Mouse (Mus musculus) CH12.LX (cell line): ENCODE measurements around the gene Cyp1a1. TPM values are rescaled to one million over a fixed set of nuclear protein-coding genes. Genes with fewer than 3 reads are reported as not detected.
A peak's percentile ranks its signal among the peaks of the same experiment; 100 is the strongest.

Source experiments
- DNase-seq: peaks from one replicate; pipeline ENCODE4 v3.0.0-alpha.2; 2013; ENCODE audit errors: extremely low read depth
- H3K27ac ChIP-seq: 2 replicates; pipeline ENCODE4 v1.5.1; 2012; ENCODE audit warnings: low read depth, mild to moderate bottlenecking, control low read depth, moderate library complexity; ENCODE audit not compliant: insufficient read depth
- H3K27me3 ChIP-seq: replicated peaks from 2 replicates; pipeline ENCODE3; 2012; ENCODE audit warnings: inconsistent platforms
- H3K36me3 ChIP-seq, 2 experiments: replicated peaks in 1 of 2; 2 replicates each; pipeline versions ENCODE3 to v1.6.1; 2012; ENCODE audit warnings: inconsistent platforms in 1 of 2, low read length in 1 of 2, mild to moderate bottlenecking in 1 of 2, mixed read lengths in 1 of 2, moderate library complexity in 1 of 2; ENCODE audit not compliant: control insufficient read depth in 1 of 2, insufficient read depth in 1 of 2
- H3K4me1 ChIP-seq, 2 experiments: 2 replicates each; pipeline ENCODE4 v1.6.1; 2012; ENCODE audit warnings: inconsistent platforms in 1 of 2, moderate library complexity in 1 of 2; ENCODE audit not compliant: insufficient read depth in 2 of 2, control insufficient read depth in 1 of 2
- H3K4me2 ChIP-seq: 2 replicates; pipeline ENCODE4 v1.6.1; 2012; ENCODE audit warnings: low read depth, mild to moderate bottlenecking, control low read depth; ENCODE audit not compliant: poor library complexity, insufficient read depth, severe bottlenecking
- H3K4me3 ChIP-seq, 3 experiments: fragments of 150-350 bp in 1 of 3; sonication (generic) in 1 of 3; replicated peaks in 1 of 3; 2 replicates each; pipeline versions ENCODE3 to v1.5.1; 2011 to 2012; ENCODE audit warnings: low read depth in 2 of 3, low read length in 2 of 3, mild to moderate bottlenecking in 2 of 3, moderate library complexity in 2 of 3, control low read depth in 1 of 3, improper control_type of control experiment in 1 of 3, inconsistent platforms in 1 of 3, mixed read lengths in 1 of 3; ENCODE audit not compliant: poor library complexity in 1 of 3
- H3K79me2 ChIP-seq: replicated peaks from 2 replicates; pipeline ENCODE4 v1.6.1; 2012; ENCODE audit warnings: mild to moderate bottlenecking, moderate library complexity; ENCODE audit not compliant: control insufficient read depth, poor library complexity, insufficient read depth, severe bottlenecking; ENCODE audit errors: extremely low read depth
- H3K9ac ChIP-seq: 2 replicates; pipeline ENCODE4 v1.6.1; 2012; ENCODE audit warnings: low read depth, mild to moderate bottlenecking, control low read depth, moderate library complexity; ENCODE audit not compliant: insufficient read depth
- H3K9me3 ChIP-seq: replicated peaks from 2 replicates; pipeline ENCODE3; 2012; ENCODE audit warnings: low read length, inconsistent platforms, mixed read lengths
- BHLHE40 ChIP-seq: IDR thresholded peaks from 2 replicates; pipeline ENCODE4 v1.6.1; 2011; ENCODE audit warnings: mild to moderate bottlenecking, low read depth, low read length, improper control_type of control experiment
- CHD2 ChIP-seq: IDR thresholded peaks from 2 replicates; pipeline ENCODE4 v1.6.1; 2011; ENCODE audit warnings: low read length, improper control_type of control experiment
- CTCF ChIP-seq, 2 experiments: IDR thresholded peaks in 1 of 2; conservative IDR thresholded peaks in 1 of 2; 2 replicates each; pipeline ENCODE4 v1.5.1; 2011 to 2012; ENCODE audit warnings: low read depth in 2 of 2, low read length in 2 of 2, improper control_type of control experiment in 1 of 2, inconsistent platforms in 1 of 2, mild to moderate bottlenecking in 1 of 2, moderate library complexity in 1 of 2
- E2F4 ChIP-seq: IDR thresholded peaks from 2 replicates; pipeline ENCODE4 v1.6.1; 2011; ENCODE audit warnings: low read depth, low read length, improper control_type of control experiment; ENCODE audit not compliant: insufficient replicate concordance
- ETS1 ChIP-seq: conservative IDR thresholded peaks from 2 replicates; pipeline ENCODE4 v1.6.1; 2012; ENCODE audit warnings: low read depth, mild to moderate bottlenecking, inconsistent platforms, low read length, improper control_type of control experiment, moderate library complexity
- HCFC1 ChIP-seq: IDR thresholded peaks from 2 replicates; pipeline ENCODE4 v1.6.1; 2012; ENCODE audit warnings: low read depth, mild to moderate bottlenecking, inconsistent platforms, low read length, improper control_type of control experiment
- IRF4 ChIP-seq: IDR thresholded peaks from 2 replicates; pipeline ENCODE4 v1.6.1; 2014; ENCODE audit warnings: low read depth, mild to moderate bottlenecking, inconsistent platforms, low read length, improper control_type of control experiment
- KAT2A ChIP-seq: IDR thresholded peaks from 2 replicates; pipeline ENCODE4 v1.6.1; 2012; ENCODE audit warnings: low read length, improper control_type of control experiment, inconsistent platforms; ENCODE audit not compliant: insufficient replicate concordance
- MAX ChIP-seq: IDR thresholded peaks from 2 replicates; pipeline ENCODE4 v1.6.1; 2011; ENCODE audit warnings: low read length, improper control_type of control experiment
- MAZ ChIP-seq: IDR thresholded peaks from 2 replicates; pipeline ENCODE4 v1.6.1; 2012; ENCODE audit warnings: low read depth, mild to moderate bottlenecking, inconsistent platforms, low read length, improper control_type of control experiment, moderate library complexity
- MXI1 ChIP-seq: IDR thresholded peaks from 2 replicates; pipeline ENCODE4 v1.6.1; 2011; ENCODE audit warnings: mild to moderate bottlenecking, low read depth, low read length, improper control_type of control experiment
- MYC ChIP-seq: IDR thresholded peaks from 2 replicates; pipeline ENCODE4 v1.6.1; 2011; ENCODE audit warnings: low read depth, mild to moderate bottlenecking, improper control_type of control experiment, low read length
- NELFE ChIP-seq: IDR thresholded peaks from 2 replicates; pipeline ENCODE4 v1.6.1; 2011; ENCODE audit warnings: low read depth, low read length, improper control_type of control experiment
- POLR2A ChIP-seq: IDR thresholded peaks from 2 replicates; pipeline ENCODE4 v1.6.1; 2011; ENCODE audit warnings: low read depth, mild to moderate bottlenecking, improper control_type of control experiment, low read length
- POLR2AphosphoS2 ChIP-seq: IDR thresholded peaks from 2 replicates; pipeline ENCODE4 v1.6.1; 2011; ENCODE audit warnings: low read depth, low read length, improper control_type of control experiment
- RAD21 ChIP-seq: IDR thresholded peaks from 2 replicates; pipeline ENCODE4 v1.6.1; 2011; ENCODE audit warnings: low read depth, mild to moderate bottlenecking, low read length, improper control_type of control experiment, moderate library complexity
- SIN3A ChIP-seq: IDR thresholded peaks from 2 replicates; pipeline ENCODE4 v1.6.1; 2012; ENCODE audit warnings: low read length, improper control_type of control experiment, inconsistent platforms
- TBP ChIP-seq: conservative IDR thresholded peaks from 2 replicates; pipeline ENCODE4 v1.6.1; 2011; ENCODE audit warnings: low read depth, low read length, improper control_type of control experiment
- TCF12 ChIP-seq: IDR thresholded peaks from 2 replicates; pipeline ENCODE4 v1.6.1; 2014; ENCODE audit warnings: low read depth, mild to moderate bottlenecking, inconsistent platforms, low read length, improper control_type of control experiment
- USF1 ChIP-seq: IDR thresholded peaks from 2 replicates; pipeline ENCODE4 v1.6.1; 2014; ENCODE audit warnings: low read depth, mild to moderate bottlenecking, inconsistent platforms, low read length, improper control_type of control experiment
- USF2 ChIP-seq: conservative IDR thresholded peaks from 2 replicates; pipeline ENCODE4 v1.6.1; 2011; ENCODE audit warnings: low read depth, low read length, improper control_type of control experiment
- ZC3H11A ChIP-seq: IDR thresholded peaks from 2 replicates; pipeline ENCODE4 v1.6.1; 2012; ENCODE audit warnings: low read depth, mild to moderate bottlenecking, inconsistent platforms, low read length, improper control_type of control experiment
- ZMIZ1 ChIP-seq: IDR thresholded peaks from 2 replicates; pipeline ENCODE4 v1.6.1; 2012; ENCODE audit warnings: low read depth, mild to moderate bottlenecking, inconsistent platforms, low read length, improper control_type of control experiment
- dilution Hi-C: fragments of 300-500 bp; cut with MboI; formaldehyde crosslinking; loops from 2 replicates; pipeline ENCODE4 v1.14.3; 2020; ENCODE audit warnings: low sequenced_read_pairs; ENCODE audit not compliant: extremely low pct_unique_long_range_greater_than_20kb, extremely low pct_ligation_motif_present
- in situ Hi-C: fragments of 300-500 bp; cut with MboI; formaldehyde crosslinking; loops from 3 replicates; pipeline ENCODE4 v1.14.3; 2019; ENCODE audit warnings: low sequenced_read_pairs, low pct_ligation_motif_present, low pct_unique_long_range_greater_than_20kb, mixed read lengths
- polyA plus RNA-seq: library from polyadenylated mRNA; unstranded; fragments of >175 nt; gene quantifications from 2 replicates; pipeline ENCODE4 v1.2.1, GENCODE M21; 2012; ENCODE audit warnings: low read depth; ENCODE audit not compliant: insufficient read length
- total RNA-seq, 2 experiments: library from RNA; depleted of rRNA; stranded (reverse); fragments of 300-350 nt in 1 of 2; fragments of >200 nt in 1 of 2; gene quantifications; 2 replicates each; pipeline ENCODE4 v1.2.3; 2012 to 2014

Gene Cyp1a1
- total and polyA plus RNA-seq, 3 experiments, result 0.11 to 0.13 TPM; not detected in 1

GRCm38 (mm10) chr9:57653283-57653682, 34.4 kb upstream of the Cyp1a1 start, which contains the start of gene Csk:
TSS of gene Csk (minus strand) at chr9:57653631.
- Histone ChIP-seq H3K9me3 (no peaks in the 10 kb centered on the region), H3K27me3 (no peaks in the 10 kb centered on the region), H3K4me2 (no peak within 1 kb of the TSS), H3K9ac (no peak within 1 kb of the TSS), H3K79me2 (no peaks in the 10 kb centered on the region), H3K27ac (no peak within 1 kb of the TSS), H3K4me1 (peaks cover 15 to 57% of the 10 kb centered on the region in 2 experiments)
- dilution Hi-C loops, result no loop called here
- TF ChIP-seq MYC (no peak), NELFE (no peak), MXI1 (no peak), USF2 (no peak), ETS1 (no peak), TBP (no peak), ZC3H11A (no peak), CTCF (conservative IDR thresholded peaks at IDR 0.05 in 1 of 2, IDR thresholded peaks at IDR 0.05 in 1 of 2; ENCODE audit: low read depth in 2 of 2, low read length in 2 of 2) (no peak), USF1 (no peak), BHLHE40 (no peak), IRF4 (no peak), TCF12 (no peak), MAZ (no peak), CHD2 (no peak), SIN3A (no peak), POLR2AphosphoS2 (no peak)
- TF ChIP-seq, all 38 proteins: peak for 0
- in situ Hi-C loops, result loop anchor here (5.0 to 10.0 kb wide), 3 partner anchors 36 to 342 kb away; partner anchors contain the start of gene Cox5a
- Histone ChIP-seq H3K4me3 (peak within 1 kb of the TSS in 1 of 3 experiments; percentile 39), H3K36me3 (peaks cover 0 to 2% of the 10 kb centered on the region in 2 experiments)
- no peak for DNase-seq

- H3K4me1 ChIP-seq, result peaks cover 15 to 50% of the 10 kb centered on the region in 2 experiments
- no peak for TF ChIP-seq POLR2A
- no peak for TF ChIP-seq MYC
- TF ChIP-seq SIN3A, result no peak
- no peak for TF ChIP-seq RAD21
- TF ChIP-seq KAT2A, result no peak
- no peak for TF ChIP-seq E2F4
- no peak for TF ChIP-seq ETS1
- TF ChIP-seq ZMIZ1, result no peak
- no peak for TF ChIP-seq CTCF (conservative IDR thresholded peaks at IDR 0.05 in 1 of 2, IDR thresholded peaks at IDR 0.05 in 1 of 2; ENCODE audit: low read depth in 2 of 2, low read length in 2 of 2)
- no peak for TF ChIP-seq MAX
- no peak for TF ChIP-seq HCFC1
- TF ChIP-seq NELFE, result no peak
- TF ChIP-seq, all 38 proteins: peak for 0
- dilution Hi-C loops (no loop called here), in situ Hi-C loops (loop anchor here (5.0 to 10.0 kb wide), 4 partner anchors 38 to 340 kb away; partner anchors contain the start of gene Cox5a)
- H3K79me2 ChIP-seq, result no peaks in the 10 kb centered on the region
- H3K4me3 ChIP-seq, result no peak overlapping the region
- H3K9ac ChIP-seq, result no peak overlapping the region
- no peak for DNase-seq
- no peaks in the 10 kb centered on the region for H3K27me3 ChIP-seq
- no peaks in the 10 kb centered on the region for H3K36me3 ChIP-seq
- no peak overlapping the region for H3K27ac ChIP-seq
- peaks cover 2% of the 10 kb centered on the region for H3K9me3 ChIP-seq
- H3K4me2 ChIP-seq, result no peak overlapping the region
Measured at GRCm38 (mm10) chr9:57654966-57655365, 32.8 kb upstream of the Cyp1a1 start.
